Mouse (Mus musculus) left cerebral cortex, postnatal 14 days (tissue): ENCODE data around the gene Nr1i2. TPM values are rescaled to one million over a fixed set of nuclear protein-coding genes. Genes with fewer than 3 reads are reported as not detected.

Experiments
- DNase-seq, 2 experiments: peaks; one replicate each; pipeline ENCODE4 v3.0.0; 2021 to 2022; ENCODE audit warnings: low spot score in 2 of 2, mixed read lengths in 1 of 2
- intact Hi-C: fragments of 180-260 bp; cut with DNase I; formaldehyde crosslinking; loops from one replicate; pipeline ENCODE4 v1.15.1; 2025
- total RNA-seq, 2 experiments: library from RNA; stranded (reverse); gene quantifications; 2 replicates each; pipeline ENCODE4 v1.2.3; 2021

Nr1i2 gene
- total RNA-seq, 2 experiments from 2014 or later: not detected

GRCm38 (mm10) chr16:38288851-38289250 is 5.8 kb downstream of the Nr1i2 start:
- no peak for DNase-seq
- intact Hi-C loops: no loop called here

GRCm38 (mm10) chr16:38287762-38288161 is 6.9 kb downstream of the Nr1i2 start:
- DNase-seq: no peak
- intact Hi-C loops: no loop called here

- intact Hi-C loops: no loop called here
- no peak for DNase-seq
These were observed 7.3 kb downstream of the Nr1i2 start for GRCm38 (mm10) chr16:38287357-38287756.

GRCm38 (mm10) chr16:38286541-38286940 is 8.1 kb downstream of the Nr1i2 start:
- intact Hi-C loops: no loop called here
- DNase-seq: no peak

GRCm38 (mm10) chr16:38285801-38286200 is 8.8 kb downstream of the Nr1i2 start:
- intact Hi-C loops: no loop called here
- no peak for DNase-seq

DNA sequence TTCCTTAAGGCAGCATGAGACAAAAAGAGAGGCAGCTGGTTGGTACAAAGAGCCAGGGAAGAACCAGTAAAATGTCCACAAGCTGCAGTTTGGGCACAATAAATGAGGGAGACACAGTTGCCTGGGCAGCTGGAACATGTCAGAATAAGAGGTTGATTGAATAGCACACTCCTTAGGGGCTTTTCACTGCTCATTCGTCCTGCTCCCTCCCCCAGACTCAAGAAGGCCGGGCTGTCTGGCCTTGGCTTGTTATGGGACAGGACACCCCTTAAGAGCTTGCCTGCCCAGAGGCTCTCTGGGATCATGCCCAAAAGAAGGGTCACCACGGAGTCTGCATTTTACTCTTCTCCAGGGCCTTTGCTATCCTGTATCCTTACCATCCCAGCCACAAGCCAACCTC is 11.3 kb downstream of the Nr1i2 start:
- DNase-seq: no peak
- intact Hi-C loops: no loop called here

DNA sequence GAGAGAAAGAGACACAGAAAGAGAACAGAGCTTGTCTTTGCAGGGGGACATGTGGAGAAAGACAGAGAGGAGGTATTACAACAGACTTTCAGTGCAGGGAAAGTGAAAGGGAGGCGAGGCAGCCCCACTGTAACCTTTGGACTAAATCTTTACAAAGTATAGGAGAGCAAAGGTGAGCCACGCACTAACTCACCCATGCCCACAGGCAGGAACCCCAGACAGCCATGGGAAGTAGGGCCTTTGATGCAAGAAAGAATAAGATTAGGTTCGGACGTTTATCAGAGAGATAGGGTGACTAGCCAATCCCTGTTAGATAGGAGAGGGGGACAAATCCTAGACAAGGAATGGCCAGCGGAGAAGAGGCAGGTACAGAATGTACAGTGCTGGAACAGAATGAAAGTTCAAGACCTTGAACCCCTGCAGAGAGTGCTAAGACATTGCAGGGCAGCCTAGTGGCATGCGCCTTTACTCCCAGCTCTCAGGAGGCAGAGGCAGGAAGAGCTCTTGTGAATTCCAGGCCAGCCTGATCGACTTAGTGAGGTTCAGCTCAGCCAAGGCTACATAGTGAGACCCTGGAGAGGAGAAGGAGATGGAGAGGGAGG is 12.0 kb downstream of the Nr1i2 start:
- DNase-seq: no peak
- intact Hi-C loops: no loop called here

GRCm38 (mm10) chr16:38280951-38281350 is 13.7 kb downstream of the Nr1i2 start:
- DNase-seq: no peak
- intact Hi-C loops: no loop called here

DNA sequence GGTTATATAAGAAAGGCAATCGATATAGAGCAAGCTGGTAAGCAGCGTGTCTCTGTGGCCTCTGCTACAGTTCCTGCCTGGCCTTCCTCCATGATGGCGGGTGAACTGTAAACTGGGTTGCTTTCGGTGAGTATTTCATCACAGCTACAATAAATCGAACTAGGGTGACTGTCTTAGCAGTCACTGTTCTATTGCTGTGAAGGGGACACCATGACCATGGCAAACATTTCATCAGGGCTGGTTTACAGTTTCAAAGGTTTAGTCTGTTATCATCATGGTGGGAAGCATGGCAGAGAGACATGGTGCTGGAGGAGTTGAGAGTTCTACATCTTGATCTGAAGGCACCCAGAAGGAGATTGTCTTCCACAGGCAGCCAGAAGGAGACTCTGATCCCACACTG is 14.8 kb downstream of the Nr1i2 start:
- intact Hi-C loops: no loop called here
- no peak for DNase-seq

GRCm38 (mm10) chr16:38274737-38275136 is 19.9 kb downstream of the Nr1i2 start:
- DNase-seq: no peak
- intact Hi-C loops: no loop called here

- intact Hi-C loops: no loop called here
- DNase-seq: no peak
These were observed 22.1 kb downstream of the Nr1i2 start for GRCm38 (mm10) chr16:38272483-38272882.

GRCm38 (mm10) chr16:38271601-38272000 is 23.0 kb downstream of the Nr1i2 start:
- intact Hi-C loops: no loop called here

GRCm38 (mm10) chr16:38255927-38256326 is 38.7 kb downstream of the Nr1i2 start:
- intact Hi-C loops: no loop called here
- no peak for DNase-seq

More at GRCm38 (mm10) chr16:38271601-38272000, 23.0 kb downstream of the Nr1i2 start:
- DNase-seq: no peak

DNA sequence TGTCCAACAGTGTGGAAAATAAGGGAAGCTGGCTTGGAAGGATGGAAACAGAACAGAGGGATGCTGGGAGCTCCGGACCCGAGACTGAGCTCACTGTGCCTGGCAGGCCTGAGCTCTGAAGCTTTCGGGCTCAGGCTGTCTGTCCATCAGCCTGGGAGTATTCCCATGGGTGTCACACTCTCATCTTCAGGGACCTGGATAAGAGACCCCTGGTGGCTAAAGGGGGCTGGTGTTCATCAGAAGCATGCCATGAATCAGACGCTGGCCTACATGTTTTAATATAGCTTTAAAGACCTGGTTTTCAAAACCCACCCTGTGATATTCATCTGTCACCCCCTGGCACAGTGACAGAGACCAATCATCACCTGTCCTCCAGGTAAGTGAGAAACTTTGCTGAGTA is 39.5 kb downstream of the Nr1i2 start:
- intact Hi-C loops: no loop called here
- no peak for DNase-seq

GRCm38 (mm10) chr16:38254001-38254400 is 40.6 kb downstream of the Nr1i2 start:
- intact Hi-C loops: no loop called here
- no peak for DNase-seq

GRCm38 (mm10) chr16:38250467-38250866 is 44.2 kb downstream of the Nr1i2 start:
- no peak for DNase-seq
- intact Hi-C loops: no loop called here

- intact Hi-C loops: no loop called here
- DNase-seq: no peak
These were observed 46.2 kb downstream of the Nr1i2 start for GRCm38 (mm10) chr16:38248331-38248961.

GRCm38 (mm10) chr16:38245849-38246585 is 48.6 kb downstream of the Nr1i2 start:
- no peak for DNase-seq

DNA sequence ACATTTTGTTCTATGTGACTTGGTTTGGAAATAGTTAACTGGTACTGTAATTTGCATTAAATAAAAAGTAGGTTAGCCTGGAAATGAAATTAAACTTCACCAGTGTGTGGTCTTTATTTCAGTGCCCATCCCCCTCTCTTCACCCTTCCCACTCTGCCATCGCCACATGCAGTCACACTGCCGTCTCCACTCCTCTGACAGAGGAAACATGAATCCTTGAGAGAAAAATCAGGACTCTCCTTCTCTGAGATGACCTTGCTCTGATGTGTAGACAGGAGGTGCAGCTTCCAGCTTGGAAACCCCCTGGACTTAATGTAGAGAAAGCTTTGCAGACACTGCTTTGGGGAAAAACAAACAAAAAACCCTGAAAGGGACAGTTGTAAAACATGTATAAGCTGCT is 49.2 kb downstream of the Nr1i2 start:
- intact Hi-C loops: no loop called here
- no peak for DNase-seq

More at GRCm38 (mm10) chr16:38245849-38246585, 48.6 kb downstream of the Nr1i2 start:
- intact Hi-C loops: no loop called here

GRCm38 (mm10) chr16:38244111-38244510 is 50.5 kb downstream of the Nr1i2 start:
- intact Hi-C loops: no loop called here
- no peak for DNase-seq

DNA sequence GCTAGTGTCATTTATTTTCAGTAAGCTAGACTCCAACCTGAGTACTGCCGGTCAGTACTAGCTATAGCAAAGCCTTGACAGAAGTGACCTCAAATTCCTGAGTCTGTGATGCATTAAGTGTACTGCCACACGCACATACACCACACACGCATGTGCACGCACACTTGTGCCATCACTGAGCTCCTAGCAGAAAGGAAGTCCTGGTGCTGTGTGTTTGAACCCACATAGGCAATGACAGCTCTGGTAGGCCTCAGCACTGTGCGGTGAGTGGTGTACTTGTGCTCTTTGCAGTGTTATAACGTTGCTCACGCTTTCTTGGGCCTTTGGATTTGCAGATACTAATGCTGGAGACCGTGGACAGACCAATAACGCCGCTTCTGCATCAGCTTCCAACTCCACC is 54.5 kb downstream of the Nr1i2 start:
- DNase-seq: no peak
- intact Hi-C loops: no loop called here
